Mouse (Mus musculus) midbrain, embryonic 13.5 days (tissue): ENCODE results near the gene Nr4a3. TPM values are rescaled to one million over a fixed set of nuclear protein-coding genes. Genes with fewer than 3 reads are reported as not detected.

Experiments
- ATAC-seq: fragments of 200-750 bp; cut with Nextera tagmentation; 2 replicates; pipeline ENCODE4 v1.8.0; 2017; ENCODE audit warnings: mild to moderate bottlenecking, moderate TSS enrichment, moderate library complexity
- H3K27ac ChIP-seq: fragments of 300-500 bp; sonication (generic); 2 replicates; pipeline ENCODE4 v1.5.1; 2015; ENCODE audit warnings: inconsistent platforms, mild to moderate bottlenecking, moderate library complexity
- H3K27me3 ChIP-seq: fragments of 300-500 bp; sonication (generic); 2 replicates; pipeline ENCODE4 v1.6.1; 2015; ENCODE audit warnings: mild to moderate bottlenecking, inconsistent platforms
- H3K36me3 ChIP-seq: fragments of 300-500 bp; sonication (generic); 2 replicates; pipeline ENCODE4 v1.6.1; 2015; ENCODE audit warnings: mild to moderate bottlenecking, inconsistent platforms
- H3K4me1 ChIP-seq: fragments of 300-500 bp; sonication (generic); replicated peaks from 2 replicates; pipeline ENCODE4 v1.6.1; 2015; ENCODE audit warnings: inconsistent platforms
- H3K4me2 ChIP-seq: fragments of 300-500 bp; sonication (generic); replicated peaks from 2 replicates; pipeline ENCODE4 v1.6.1; 2015; ENCODE audit warnings: moderate library complexity, mild to moderate bottlenecking, inconsistent platforms
- H3K4me3 ChIP-seq: fragments of 300-500 bp; sonication (generic); replicated peaks from 2 replicates; pipeline ENCODE4 v1.5.1; 2015; ENCODE audit warnings: mild to moderate bottlenecking, inconsistent platforms
- H3K9ac ChIP-seq: fragments of 300-500 bp; sonication (generic); replicated peaks from 2 replicates; pipeline ENCODE4 v1.6.1; 2015; ENCODE audit warnings: mild to moderate bottlenecking, inconsistent platforms
- H3K9me3 ChIP-seq: fragments of 300-500 bp; sonication (generic); 2 replicates; pipeline ENCODE4 v1.6.1; 2016; ENCODE audit warnings: mild to moderate bottlenecking, inconsistent platforms
- WGBS: fragments of 180-500 bp; shearing (Covaris S2); methylation state at CpG from one replicate; pipeline ENCODE4 v1.1.7; 2015; 5-methylcytosine and 5-hydroxymethylcytosine counted together
- polyA plus RNA-seq: library from polyadenylated mRNA; unstranded; fragments of >200 nt; fragmentation: Nextera tagmentation; extraction: Ambion mirVana; gene quantifications from 2 replicates; pipeline ENCODE4 v1.2.1, GENCODE M21; 2015

Gene Nr4a3
- polyA plus RNA-seq, 1 experiment from 2014 or later: 1.4 TPM

GRCm38 (mm10) chr4:48051086-48051673 lies 6.2 kb downstream of the Nr4a3 start:
- Histone ChIP-seq H3K36me3 (no peaks in the 10 kb centered on the region), H3K27ac (no peak overlapping the region), H3K4me2 (peak overlapping the region; percentile 64), H3K27me3 (peaks cover 75% of the 10 kb centered on the region), H3K4me1 (peaks cover 43% of the 10 kb centered on the region), H3K9me3 (no peaks in the 10 kb centered on the region), H3K4me3 (peak overlapping the region; percentile 42), H3K9ac (peak overlapping the region; percentile 55; the same call in 1 of the 2 replicates)
- no peak; the same call in 1 of the 2 replicates for ATAC-seq
- WGBS: 26% methylated on average over 19 of the region's 19 CpGs

DNA sequence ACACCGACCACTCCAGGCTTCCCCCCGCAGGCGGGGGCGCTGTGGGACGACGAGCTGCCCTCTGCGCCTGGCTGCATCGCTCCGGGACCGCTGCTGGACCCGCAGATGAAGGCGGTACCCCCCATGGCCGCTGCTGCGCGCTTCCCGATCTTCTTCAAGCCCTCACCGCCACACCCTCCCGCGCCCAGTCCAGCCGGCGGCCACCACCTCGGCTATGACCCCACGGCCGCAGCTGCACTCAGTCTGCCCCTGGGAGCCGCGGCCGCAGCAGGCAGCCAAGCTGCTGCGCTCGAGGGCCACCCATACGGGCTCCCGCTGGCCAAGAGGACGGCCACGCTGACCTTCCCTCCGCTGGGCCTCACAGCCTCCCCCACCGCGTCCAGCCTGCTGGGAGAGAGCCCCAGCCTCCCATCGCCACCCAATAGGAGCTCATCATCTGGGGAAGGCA lies 6.7 kb downstream of the Nr4a3 start:
- peak overlapping the region; percentile 64 for H3K4me2 ChIP-seq
- peak overlapping the region; percentile 55 for H3K9ac ChIP-seq
- H3K27me3 ChIP-seq: peaks cover 79% of the 10 kb centered on the region
- 3% methylated on average over 37 of the region's 37 CpGs for WGBS
- H3K36me3 ChIP-seq: no peaks in the 10 kb centered on the region
- H3K4me1 ChIP-seq: peaks cover 38% of the 10 kb centered on the region
- H3K27ac ChIP-seq: no peak overlapping the region
- H3K9me3 ChIP-seq: no peaks in the 10 kb centered on the region
- peak; percentile 22 for ATAC-seq
- H3K4me3 ChIP-seq: peak overlapping the region; percentile 42

- Histone ChIP-seq H3K4me2 (no peak overlapping the region), H3K9me3 (no peaks in the 10 kb centered on the region), H3K36me3 (no peaks in the 10 kb centered on the region), H3K27ac (no peak overlapping the region), H3K4me1 (no peaks in the 10 kb centered on the region), H3K27me3 (no peaks in the 10 kb centered on the region; the same call in 1 of the 2 replicates), H3K9ac (no peak overlapping the region), H3K4me3 (no peak overlapping the region)
- WGBS: 87% methylated on average over 8 of the region's 8 CpGs
- no peak for ATAC-seq
Measured at GRCm38 (mm10) chr4:48061716-48062115, 16.8 kb downstream of the Nr4a3 start.

DNA sequence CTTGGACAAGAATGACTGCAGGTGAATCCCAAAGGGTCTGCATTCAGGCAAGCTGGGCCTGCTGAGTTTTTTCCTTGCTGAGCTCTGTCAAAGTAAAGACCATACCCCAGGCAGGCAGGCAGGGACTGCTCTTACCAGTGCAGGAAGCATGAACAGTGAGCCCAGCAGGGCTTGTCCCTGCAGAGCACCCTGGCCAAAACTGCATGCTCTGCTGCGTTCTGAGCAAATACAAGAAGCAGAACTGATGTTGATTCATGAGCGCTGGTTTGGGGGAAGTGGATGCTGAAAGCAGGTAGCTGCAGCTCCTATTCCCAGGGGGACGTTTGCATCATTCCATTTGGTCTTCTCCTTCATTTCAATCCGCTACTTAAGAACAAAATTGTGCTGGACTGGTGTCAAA lies 19.4 kb downstream of the Nr4a3 start:
- ATAC-seq: no peak
- H3K4me1 ChIP-seq: no peaks in the 10 kb centered on the region
- no peaks in the 10 kb centered on the region; the same call in 1 of the 2 replicates for H3K27me3 ChIP-seq
- no peak overlapping the region for H3K27ac ChIP-seq
- WGBS: 67% methylated on average over 4 of the region's 4 CpGs
- H3K36me3 ChIP-seq: no peaks in the 10 kb centered on the region
- H3K9me3 ChIP-seq: no peaks in the 10 kb centered on the region
- no peak overlapping the region for H3K4me2 ChIP-seq
- H3K4me3 ChIP-seq: no peak overlapping the region
- no peak overlapping the region for H3K9ac ChIP-seq

DNA sequence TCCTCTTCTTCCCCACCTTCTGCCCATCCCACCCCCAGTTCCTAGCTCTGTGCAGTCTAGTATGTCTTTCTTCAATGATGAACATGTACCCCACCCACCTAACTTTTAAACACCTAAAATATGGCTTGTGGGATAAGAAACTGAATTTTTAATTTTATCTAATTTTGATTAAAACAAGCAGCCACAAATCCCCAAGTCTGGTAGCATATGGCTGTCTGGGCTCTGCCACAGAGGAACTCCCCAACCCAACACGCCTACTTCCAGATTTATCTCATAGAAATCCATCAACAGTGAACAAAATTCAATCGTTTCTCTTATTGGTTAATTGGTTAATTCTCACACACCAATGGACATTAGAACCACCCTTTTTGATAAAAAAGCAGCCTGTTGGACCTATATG lies 21.7 kb downstream of the Nr4a3 start:
- H3K36me3 ChIP-seq: no peaks in the 10 kb centered on the region
- no peaks in the 10 kb centered on the region for H3K4me1 ChIP-seq
- no peak overlapping the region for H3K4me3 ChIP-seq
- WGBS: 87% methylated on average over 2 of the region's 2 CpGs
- no peak overlapping the region for H3K27ac ChIP-seq
- no peaks in the 10 kb centered on the region for H3K9me3 ChIP-seq
- H3K9ac ChIP-seq: no peak overlapping the region
- H3K4me2 ChIP-seq: no peak overlapping the region
- no peak for ATAC-seq
- no peaks in the 10 kb centered on the region; the same call in 1 of the 2 replicates for H3K27me3 ChIP-seq

DNA sequence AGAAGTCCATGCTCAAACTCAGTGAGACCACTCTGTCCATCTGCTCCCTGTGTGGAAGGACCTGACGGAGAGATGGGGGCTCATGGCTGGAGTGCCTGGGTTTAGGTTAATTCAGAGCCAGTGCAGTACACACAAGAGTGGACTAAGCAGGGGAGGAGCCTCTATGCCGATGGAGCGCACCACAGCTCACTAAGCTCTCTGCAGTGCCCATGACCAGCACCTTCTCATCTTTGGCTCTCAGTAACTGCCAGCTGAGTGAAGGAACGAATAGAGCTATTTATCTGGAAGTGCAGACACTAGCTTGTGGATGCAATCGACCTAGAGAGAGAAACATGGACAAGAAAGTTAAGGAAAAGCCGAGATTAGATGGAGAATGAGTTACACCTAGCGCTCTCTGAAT lies 24.2 kb downstream of the Nr4a3 start:
- H3K4me2 ChIP-seq: no peak overlapping the region
- H3K4me1 ChIP-seq: no peaks in the 10 kb centered on the region
- H3K4me3 ChIP-seq: no peak overlapping the region
- no peaks in the 10 kb centered on the region for H3K36me3 ChIP-seq
- WGBS: 83% methylated on average over 7 of the region's 7 CpGs
- ATAC-seq: no peak
- H3K9ac ChIP-seq: no peak overlapping the region
- H3K27me3 ChIP-seq: no peaks in the 10 kb centered on the region; the same call in 1 of the 2 replicates
- no peaks in the 10 kb centered on the region for H3K9me3 ChIP-seq
- no peak overlapping the region for H3K27ac ChIP-seq

DNA sequence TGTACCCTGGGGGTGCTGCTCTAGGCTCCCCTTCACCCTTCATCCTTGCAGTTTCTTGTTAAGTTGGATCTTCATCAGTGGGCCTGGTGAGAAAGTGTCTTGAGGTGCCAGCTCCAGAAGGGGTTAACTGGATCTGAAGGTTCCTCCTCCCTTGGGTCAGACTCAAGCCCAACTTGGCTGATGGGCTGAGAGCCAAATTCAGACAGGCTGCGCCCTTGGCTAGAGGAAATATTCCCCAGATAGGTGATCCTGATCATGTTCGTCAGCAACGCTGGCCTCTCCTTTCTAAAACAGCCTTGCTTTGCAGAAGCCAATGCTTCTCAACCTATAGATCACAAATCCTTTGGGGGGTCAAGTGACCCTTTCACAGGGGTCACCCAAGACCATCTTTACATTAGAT lies 27.1 kb downstream of the Nr4a3 start:
- WGBS: 94% methylated on average over 3 of the region's 3 CpGs
- no peak for ATAC-seq
- no peaks in the 10 kb centered on the region for H3K27me3 ChIP-seq
- H3K4me1 ChIP-seq: no peaks in the 10 kb centered on the region
- no peak overlapping the region for H3K4me3 ChIP-seq
- H3K4me2 ChIP-seq: no peak overlapping the region
- no peaks in the 10 kb centered on the region for H3K36me3 ChIP-seq
- H3K27ac ChIP-seq: no peak overlapping the region
- H3K9ac ChIP-seq: no peak overlapping the region
- no peaks in the 10 kb centered on the region for H3K9me3 ChIP-seq

DNA sequence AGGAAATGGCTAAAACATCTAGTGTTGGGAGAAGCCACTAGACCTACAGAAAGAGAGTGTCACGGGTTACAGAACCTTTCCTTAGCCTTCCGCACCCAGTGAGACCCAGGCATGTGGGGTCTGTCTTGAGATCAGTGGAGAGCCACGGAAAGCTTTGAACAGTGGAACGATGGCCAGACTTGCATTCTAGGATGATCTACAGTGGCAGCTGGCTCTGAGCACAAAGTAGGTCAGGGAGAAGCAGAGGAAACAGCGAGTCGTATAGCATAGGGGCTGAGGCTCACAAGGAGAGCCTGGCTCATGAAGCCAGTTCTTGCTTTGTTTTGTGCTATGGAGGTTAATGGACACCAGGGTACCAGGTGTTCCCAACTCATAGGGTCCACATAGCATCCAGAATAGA lies 28.4 kb downstream of the Nr4a3 start:
- Histone ChIP-seq H3K4me2 (no peak overlapping the region), H3K9ac (no peak overlapping the region), H3K4me3 (no peak overlapping the region), H3K27me3 (no peaks in the 10 kb centered on the region; the same call in 1 of the 2 replicates), H3K9me3 (no peaks in the 10 kb centered on the region), H3K36me3 (no peaks in the 10 kb centered on the region), H3K27ac (no peak overlapping the region), H3K4me1 (peaks cover 6% of the 10 kb centered on the region; the same call in 1 of the 2 replicates)
- ATAC-seq: no peak
- WGBS: 89% methylated on average over 6 of the region's 6 CpGs

DNA sequence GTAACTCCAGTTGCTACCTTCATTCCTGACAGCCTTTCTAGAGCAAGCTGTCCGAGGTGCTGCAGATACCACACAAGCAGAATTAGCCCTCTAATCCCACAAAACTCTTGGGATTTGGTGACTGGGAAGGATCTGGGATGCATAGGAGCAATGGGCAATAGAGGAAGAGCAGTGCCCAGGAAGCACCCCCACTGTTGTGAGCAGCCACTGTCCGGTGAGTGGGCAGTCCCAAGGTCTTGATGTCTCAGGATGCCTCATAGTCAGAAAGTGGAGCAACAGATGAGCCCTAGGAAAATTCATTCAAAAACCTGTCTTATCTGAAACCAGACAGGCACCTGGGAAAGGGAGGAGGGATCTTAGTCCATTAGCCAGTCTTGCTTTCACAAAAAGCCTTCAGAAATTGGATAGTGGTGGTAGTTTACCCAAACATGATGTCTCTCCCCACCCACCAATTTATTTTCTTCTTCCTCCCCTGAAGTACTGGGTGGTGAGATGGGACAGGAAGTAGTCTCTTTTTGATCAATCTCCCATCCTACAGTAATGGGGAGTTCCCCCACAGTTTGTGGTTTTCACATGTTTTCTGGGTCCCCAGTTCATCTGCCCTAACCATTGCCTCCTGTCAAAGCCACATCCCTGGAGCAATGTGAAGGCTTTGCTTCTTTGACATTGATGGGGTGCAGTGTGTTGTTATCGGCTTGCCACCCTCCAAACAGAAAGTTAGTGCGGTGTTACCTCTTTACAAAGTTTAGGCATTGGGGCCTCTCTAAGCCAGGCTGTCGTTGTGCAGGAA lies 29.7 kb downstream of the Nr4a3 start:
- WGBS: 92% methylated on average over 5 of the region's 5 CpGs
- Histone ChIP-seq H3K4me1 (peaks cover 14% of the 10 kb centered on the region), H3K4me3 (no peak overlapping the region), H3K9ac (no peak overlapping the region), H3K9me3 (no peaks in the 10 kb centered on the region), H3K27me3 (no peaks in the 10 kb centered on the region; the same call in 1 of the 2 replicates), H3K27ac (no peak overlapping the region), H3K36me3 (no peaks in the 10 kb centered on the region), H3K4me2 (no peak overlapping the region)
- no peak for ATAC-seq

- peaks cover 21% of the 10 kb centered on the region for H3K4me1 ChIP-seq
- H3K36me3 ChIP-seq: no peaks in the 10 kb centered on the region
- 87% methylated on average over 13 of the region's 13 CpGs for WGBS
- no peak overlapping the region for H3K9ac ChIP-seq
- no peaks in the 10 kb centered on the region; the same call in 1 of the 2 replicates for H3K27me3 ChIP-seq
- H3K4me2 ChIP-seq: no peak overlapping the region
- no peak overlapping the region for H3K4me3 ChIP-seq
- no peak for ATAC-seq
- H3K9me3 ChIP-seq: no peaks in the 10 kb centered on the region
- no peak overlapping the region for H3K27ac ChIP-seq
Measured at GRCm38 (mm10) chr4:48076693-48077471, 31.9 kb downstream of the Nr4a3 start.

GRCm38 (mm10) chr4:48078213-48078612 lies 33.3 kb downstream of the Nr4a3 start:
- Histone ChIP-seq H3K27me3 (no peaks in the 10 kb centered on the region; the same call in 1 of the 2 replicates), H3K9ac (no peak overlapping the region), H3K9me3 (no peaks in the 10 kb centered on the region), H3K4me1 (peaks cover 21% of the 10 kb centered on the region), H3K4me3 (no peak overlapping the region), H3K36me3 (no peaks in the 10 kb centered on the region), H3K4me2 (no peak overlapping the region), H3K27ac (no peak overlapping the region)
- 0 out of 2 replicates have a peak, but pooled peaks have one; percentile 30 for ATAC-seq
- WGBS: 21% methylated on average over 4 of the region's 4 CpGs
